Mouse (Mus musculus) thymus, adult 2 months (tissue): ENCODE measurements around the gene Sap25.

Experiments
- CTCF ChIP-seq: fragments of 200-500 bp; IDR thresholded peaks from 2 replicates; pipeline ENCODE4 v1.5.1; 2012; ENCODE audit warnings: mild to moderate bottlenecking, control low read depth, low read length, moderate library complexity, borderline replicate concordance; ENCODE audit not compliant: control insufficient read depth, poor library complexity, insufficient read depth; ENCODE audit errors: extremely low read depth
- POLR2A ChIP-seq: fragments of 200-500 bp; IDR thresholded peaks from 2 replicates; pipeline ENCODE4 v1.6.1; 2012; ENCODE audit warnings: mild to moderate bottlenecking, low read length, control low read depth, moderate library complexity; ENCODE audit not compliant: control insufficient read depth, poor library complexity, insufficient read depth; ENCODE audit errors: extremely low read depth

- TF ChIP-seq CTCF: no peak
- no peak for TF ChIP-seq POLR2A
Measured at GRCm38 (mm10) chr5:137652474-137652873, 11.3 kb downstream of the Sap25 start.
